Mouse (Mus musculus): Measurements from ENCODE around the gene E130309D02Rik.

- TF ChIP-seq POLR2A (IDR thresholded peaks at IDR 0.05; ENCODE audit: low read depth, low read length) = no peak
- TF ChIP-seq CTCF (IDR thresholded peaks at IDR 0.05; ENCODE audit: extremely low read depth, insufficient read depth, insufficient read length, insufficient replicate concordance) = peak; percentile 70; the same call in 1 of the 2 replicates
Measured at GRCm38 (mm10) chr5:143333872-143334271, 18.7 kb upstream of the E130309D02Rik start.

All from spleen, adult 2 months (tissue).